Mouse (Mus musculus): ENCODE data around the gene Clrn2.

Gene Clrn2

GRCm38 (mm10) chr5:45510071-45510470, 56.5 kb downstream of the Clrn2 start:
- DNase-seq (ENCODE audit: low read depth), result no peak

- no peak for DNase-seq (ENCODE audit: low read depth)
Measured at GRCm38 (mm10) chr5:45512908-45513307, 59.4 kb downstream of the Clrn2 start.

- no peak for DNase-seq (ENCODE audit: low read depth)
Measured at GRCm38 (mm10) chr5:45513511-45513910, 60.0 kb downstream of the Clrn2 start.

All from naive thymus-derived CD4-positive, alpha-beta T cell, adult 2 months (primary cell).